ENCODE assay signal across 19 mouse cellular contexts in genomic region chr10:96628913-96629199, GRCm38 (mm10). TPM values are rescaled to one million over a fixed set of nuclear protein-coding genes. Genes with fewer than 3 reads are reported as not detected.
DNase-seq lines count a peak whose midpoint lies in the region; ATAC-seq and TF ChIP-seq lines count a peak whose summit lies in the region.
"Had no signal": no experiment of that assay in that cellular context is flagged by ENCODE, and none has a peak within 500 bp of the region (broad histone marks: within the 10 kb centered on the region; RNA-seq: fewer than 3 reads in every experiment).

No protein-coding gene starts in this region.

- TF ChIP-seq POLR2A in bone marrow, adult 2 months (IDR thresholded peaks at IDR 0.05; ENCODE audit: borderline replicate concordance, control insufficient read depth, low read depth, low read length): no peak

- peaks cover 26% of the 10 kb centered on the region for H3K36me3 ChIP-seq in megakaryocyte, embryonic 14.5 days (replicated peaks; ENCODE audit: low read length)
- H3K36me3 ChIP-seq in stomach, embryonic 15.5 days: peaks cover 4% of the 10 kb centered on the region; the same call in 1 of the 2 replicates

- H3K4me3 ChIP-seq in bone marrow, adult 2 months (replicated peaks; ENCODE audit: control insufficient read depth, low read depth, low read length): no peak overlapping the region
- peak overlapping the region; percentile 3 for H3K4me3 ChIP-seq in megakaryocyte, embryonic 14.5 days (replicated peaks)
- no peak overlapping the region for H3K4me3 ChIP-seq in stomach, embryonic 15.5 days (replicated peaks)
- H3K4me3 ChIP-seq: embryonic facial prominence, embryonic 15.5 days; hindbrain, embryonic 10.5 days; intestine, embryonic 15.5 days; limb, embryonic 15.5 days; midbrain, embryonic 12.5 days had no signal

- 35% methylated on average over 7 of the region's 7 CpGs for WGBS in bone marrow, adult 2 months
- 75% methylated on average over 7 of the region's 7 CpGs for WGBS in stomach, embryonic 15.5 days

- no peak overlapping the region for H3K4me2 ChIP-seq in stomach, embryonic 15.5 days
- H3K4me2 ChIP-seq: embryonic facial prominence, embryonic 15.5 days; intestine, embryonic 15.5 days; limb, embryonic 15.5 days; lung, embryonic 14.5 days; midbrain, embryonic 12.5 days had no signal

- peaks cover 7% of the 10 kb centered on the region for H3K4me1 ChIP-seq in bone marrow, adult 2 months (ENCODE audit: control insufficient read depth, insufficient read depth, low read length)
- H3K4me1 ChIP-seq in megakaryocyte, embryonic 14.5 days: peaks cover 24% of the 10 kb centered on the region
- H3K4me1 ChIP-seq in stomach, embryonic 15.5 days: peaks cover 9% of the 10 kb centered on the region

- no peak overlapping the region for H3K9ac ChIP-seq in stomach, embryonic 15.5 days
- H3K9ac ChIP-seq: embryonic facial prominence, embryonic 15.5 days; intestine, embryonic 15.5 days; limb, embryonic 15.5 days; liver, embryonic 14.5 days; lung, embryonic 14.5 days; midbrain, embryonic 12.5 days had no signal

- intact Hi-C loops in heart, postnatal 36 days (cut with DNase I): no loop called here

- TF ChIP-seq CTCF in bone marrow, adult 2 months (IDR thresholded peaks at IDR 0.05; ENCODE audit: control insufficient read depth, insufficient read depth, low read length): no peak

- ATAC-seq in stomach, embryonic 15.5 days (ENCODE audit: insufficient read depth, low FRiP score, low read depth): no peak
- ATAC-seq: hindbrain, embryonic 16.5 days; intestine, embryonic 15.5 days had no signal

- peak; percentile 68 for DNase-seq in 416B (ENCODE audit: low read depth)
- DNase-seq in heart, postnatal 36 days: no peak
- DNase-seq in left cerebral cortex, adult 18-20 months (ENCODE audit: low spot score in 2 of 2): no peak
- no peak for DNase-seq in lung, postnatal 14 days
- DNase-seq: kidney, postnatal 4 days; left cerebral cortex, postnatal 4 days; lung, embryonic 14.5 days; lung, postnatal 36 days; right cerebral cortex, postnatal 25 days had no signal

- H3K27me3 ChIP-seq in megakaryocyte, embryonic 14.5 days (replicated peaks): no peaks in the 10 kb centered on the region
- H3K27me3 ChIP-seq in stomach, embryonic 15.5 days (replicated peaks): no peaks in the 10 kb centered on the region
- H3K27me3 ChIP-seq: embryonic facial prominence, embryonic 15.5 days; intestine, embryonic 15.5 days; limb, embryonic 15.5 days; midbrain, embryonic 12.5 days had no signal

- H3K27ac ChIP-seq in bone marrow, adult 2 months (ENCODE audit: control insufficient read depth, insufficient read depth, low read depth, low read length, poor library complexity): peak overlapping the region; percentile 37
- H3K27ac ChIP-seq in stomach, embryonic 15.5 days: peak overlapping the region; percentile 58
- H3K27ac ChIP-seq: embryonic facial prominence, embryonic 15.5 days; hindbrain, embryonic 10.5 days; intestine, embryonic 15.5 days; limb, embryonic 15.5 days; liver, embryonic 14.5 days; midbrain, embryonic 12.5 days had no signal

- H3K9me3 ChIP-seq in megakaryocyte, embryonic 14.5 days: no peaks in the 10 kb centered on the region
- no peaks in the 10 kb centered on the region for H3K9me3 ChIP-seq in stomach, embryonic 15.5 days
- H3K9me3 ChIP-seq: embryonic facial prominence, embryonic 15.5 days; hindbrain, embryonic 10.5 days; intestine, embryonic 15.5 days; limb, embryonic 15.5 days; midbrain, embryonic 12.5 days had no signal

RNA-seq across cellular contexts. Expression of gene Btg1, which starts 12.1 kb away (rescaled TPM):
- 26.4 and 43.6 TPM in 2 replicates for polyA plus RNA-seq in bone marrow, adult 2 months (2011; ENCODE audit: insufficient read depth, insufficient read length, low replicate concordance, missing spikeins)
- polyA plus RNA-seq in megakaryocyte, embryonic 14.5 days (2012; ENCODE audit: insufficient read depth, low replicate concordance): 29.6 and 36.7 TPM in 2 replicates
- polyA plus RNA-seq in stomach, embryonic 15.5 days (2015; fragmentation: Nextera tagmentation; extraction: Ambion mirVana): 61.2 and 62.3 TPM in 2 replicates
- 10 to 100 TPM; 45.9 to 54.3 TPM for total RNA-seq in heart, postnatal 36 days (2021)
- 10 to 100 TPM; 33.7 to 37.3 TPM for total RNA-seq in left cerebral cortex, adult 18-20 months (2021)
